Mouse (Mus musculus) limb, embryonic 11.5 days (tissue): ENCODE data around the gene Abhd16a. TPM values are rescaled to one million over a fixed set of nuclear protein-coding genes. Genes with fewer than 3 reads are reported as not detected.

Source experiments
- ATAC-seq: fragments of 200-750 bp; cut with Nextera tagmentation; 2 replicates; pipeline ENCODE4 v1.8.0; 2017; ENCODE audit warnings: low read depth; ENCODE audit not compliant: insufficient number of reproducible peaks, low FRiP score, low TSS enrichment
- DNase-seq: peaks from one replicate; pipeline ENCODE4 v3.0.0-alpha.2; 2015; ENCODE audit warnings: low spot score
- H3K27ac ChIP-seq: fragments of 300-500 bp; sonication (generic); replicated peaks from 2 replicates; pipeline ENCODE4 v1.5.1; 2014; ENCODE audit warnings: low read depth, mild to moderate bottlenecking, low read length
- H3K27me3 ChIP-seq: fragments of 300-500 bp; sonication (generic); 2 replicates; pipeline ENCODE4 v1.6.1; 2014; ENCODE audit warnings: mild to moderate bottlenecking, low read length, mixed read lengths; ENCODE audit not compliant: control insufficient read depth, insufficient read depth
- H3K36me3 ChIP-seq: fragments of 300-500 bp; sonication (generic); 2 replicates; pipeline ENCODE4 v1.6.1; 2014; ENCODE audit warnings: mild to moderate bottlenecking, low read length, moderate library complexity, mixed read lengths; ENCODE audit not compliant: control insufficient read depth, insufficient read depth
- H3K4me1 ChIP-seq: fragments of 300-500 bp; sonication (generic); 2 replicates; pipeline ENCODE4 v1.6.1; 2014; ENCODE audit warnings: low read length, mixed read lengths; ENCODE audit not compliant: control insufficient read depth, insufficient read depth
- H3K4me2 ChIP-seq: fragments of 300-500 bp; sonication (generic); 2 replicates; pipeline ENCODE4 v1.6.1; 2014; ENCODE audit warnings: low read depth, mild to moderate bottlenecking, moderate library complexity; ENCODE audit not compliant: severe bottlenecking
- H3K4me3 ChIP-seq: fragments of 300-500 bp; sonication (generic); 2 replicates; pipeline ENCODE4 v1.5.1; 2014; ENCODE audit warnings: low read depth, low read length
- H3K9ac ChIP-seq: fragments of 300-500 bp; sonication (generic); 2 replicates; pipeline ENCODE4 v1.6.1; 2014; ENCODE audit warnings: mild to moderate bottlenecking, low read length
- H3K9me3 ChIP-seq: fragments of 300-500 bp; sonication (generic); 2 replicates; pipeline ENCODE4 v1.6.1; 2016; ENCODE audit warnings: low read length; ENCODE audit not compliant: control insufficient read depth
- WGBS: fragments of 180-500 bp; shearing (Covaris S2); extraction: QIAGEN DNeasy Blood & Tissue Kit; methylation state at CpG from one replicate; pipeline ENCODE4 v1.1.7; 2014; 5-methylcytosine and 5-hydroxymethylcytosine counted together
- polyA plus RNA-seq: library from polyadenylated mRNA; unstranded; fragments of >200 nt; fragmentation: Nextera tagmentation; extraction: Ambion mirVana; gene quantifications from 2 replicates; pipeline ENCODE4 v1.2.1, GENCODE M21; 2014

Abhd16a gene
- polyA plus RNA-seq, 1 experiment from 2014 or later, result 46.9 TPM

- no peak overlapping the region for H3K9ac ChIP-seq
- no peaks in the 10 kb centered on the region for H3K9me3 ChIP-seq
- peaks cover 23% of the 10 kb centered on the region; the same call in 1 of the 2 replicates for H3K36me3 ChIP-seq
- WGBS, result 87% methylated on average over 11 of the region's 11 CpGs
- ATAC-seq (no peak), DNase-seq (no peak)
- H3K4me3 ChIP-seq, result no peak overlapping the region
- H3K4me2 ChIP-seq, result no peak overlapping the region
- H3K27ac ChIP-seq, result no peak overlapping the region
- H3K27me3 ChIP-seq, result no peaks in the 10 kb centered on the region
- H3K4me1 ChIP-seq, result 0 out of 2 replicates have a peak, but pooled peaks cover 2% of the 10 kb centered on the region
Measured at GRCm38 (mm10) chr17:35101161-35101560, 12.1 kb downstream of the Abhd16a start.

- peaks cover 16% of the 10 kb centered on the region; the same call in 1 of the 2 replicates for H3K36me3 ChIP-seq
- DNase-seq, result no peak
- 0 out of 2 replicates have a peak, but pooled peaks cover 2% of the 10 kb centered on the region for H3K4me1 ChIP-seq
- no peak for ATAC-seq
- no peaks in the 10 kb centered on the region for H3K9me3 ChIP-seq
- H3K4me2 ChIP-seq, result no peak overlapping the region
- H3K27me3 ChIP-seq, result no peaks in the 10 kb centered on the region
- 71% methylated on average over 7 of the region's 8 CpGs for WGBS
- H3K9ac ChIP-seq, result no peak overlapping the region
- no peak overlapping the region for H3K4me3 ChIP-seq
- H3K27ac ChIP-seq, result no peak overlapping the region
Measured at GRCm38 (mm10) chr17:35102299-35102698, 13.2 kb downstream of the Abhd16a start.

- Histone ChIP-seq H3K27me3 (no peaks in the 10 kb centered on the region), H3K36me3 (peaks cover 16% of the 10 kb centered on the region; the same call in 1 of the 2 replicates), H3K9ac (no peak overlapping the region), H3K4me1 (0 out of 2 replicates have a peak, but pooled peaks cover 2% of the 10 kb centered on the region), H3K4me3 (no peak overlapping the region), H3K9me3 (no peaks in the 10 kb centered on the region), H3K4me2 (no peak overlapping the region), H3K27ac (no peak overlapping the region)
- no peak for DNase-seq
- 70% methylated on average over 6 of the region's 6 CpGs for WGBS
- no peak for ATAC-seq
Measured at GRCm38 (mm10) chr17:35103221-35103690, 14.2 kb downstream of the Abhd16a start.

GRCm38 (mm10) chr17:35104079-35104478, 15.0 kb downstream of the Abhd16a start:
- Histone ChIP-seq H3K36me3 (peaks cover 15% of the 10 kb centered on the region; the same call in 1 of the 2 replicates), H3K9me3 (no peaks in the 10 kb centered on the region), H3K9ac (no peak overlapping the region), H3K27me3 (no peaks in the 10 kb centered on the region), H3K4me1 (0 out of 2 replicates have a peak, but pooled peaks cover 2% of the 10 kb centered on the region), H3K27ac (no peak overlapping the region), H3K4me3 (no peak overlapping the region), H3K4me2 (no peak overlapping the region)
- WGBS, result 92% methylated on average over 7 of the region's 7 CpGs
- DNase-seq (no peak), ATAC-seq (no peak)

GRCm38 (mm10) chr17:35104754-35105153, 15.7 kb downstream of the Abhd16a start:
- Histone ChIP-seq H3K27me3 (no peaks in the 10 kb centered on the region), H3K9ac (no peak overlapping the region), H3K36me3 (peaks cover 9% of the 10 kb centered on the region; the same call in 1 of the 2 replicates), H3K4me1 (0 out of 2 replicates have a peak, but pooled peaks cover 2% of the 10 kb centered on the region), H3K27ac (no peak overlapping the region), H3K4me3 (no peak overlapping the region), H3K9me3 (no peaks in the 10 kb centered on the region), H3K4me2 (no peak overlapping the region)
- 81% methylated on average over 6 of the region's 6 CpGs for WGBS
- ATAC-seq (no peak), DNase-seq (no peak)

DNA sequence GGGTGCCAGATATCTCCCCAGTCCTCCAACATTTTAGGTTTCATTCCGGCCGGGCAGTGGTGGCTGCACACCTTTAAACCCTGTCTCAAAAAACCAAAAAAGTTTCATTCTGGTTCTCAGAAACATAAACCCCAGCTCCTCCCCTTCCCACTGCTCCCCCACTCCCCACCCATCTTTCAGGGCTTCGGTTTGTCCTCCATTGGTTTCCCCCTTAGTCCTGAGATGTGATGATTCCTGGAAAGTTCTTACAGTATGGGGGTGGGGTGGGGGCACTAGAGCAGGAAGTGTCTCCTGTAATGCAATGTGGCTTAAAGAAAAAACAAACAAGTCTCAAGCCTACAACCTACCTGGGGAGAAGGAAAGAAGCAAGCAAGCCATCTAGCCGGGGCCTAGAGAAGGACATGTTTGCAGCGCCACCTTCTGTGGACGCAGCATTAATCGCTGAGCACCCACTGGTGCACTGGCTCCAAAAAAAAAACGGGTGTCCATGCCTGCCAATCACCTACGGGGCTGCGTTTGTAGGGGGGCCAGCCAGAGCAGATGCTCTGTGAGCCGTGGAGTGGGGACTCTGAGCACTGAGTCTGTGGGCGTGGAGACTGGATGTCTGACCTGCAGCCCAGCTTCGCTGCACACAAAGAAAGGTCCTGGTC, 16.8 kb downstream of the Abhd16a start:
- 0 out of 2 replicates have a peak, but pooled peaks cover 2% of the 10 kb centered on the region for H3K4me1 ChIP-seq
- peaks cover 5% of the 10 kb centered on the region; the same call in 1 of the 2 replicates for H3K36me3 ChIP-seq
- no peak overlapping the region for H3K4me3 ChIP-seq
- no peaks in the 10 kb centered on the region for H3K27me3 ChIP-seq
- H3K27ac ChIP-seq, result no peak overlapping the region
- WGBS, result 31% methylated on average over 13 of the region's 13 CpGs
- ATAC-seq (no peak), DNase-seq (peak; percentile 49)
- no peaks in the 10 kb centered on the region for H3K9me3 ChIP-seq
- no peak overlapping the region for H3K4me2 ChIP-seq
- no peak overlapping the region for H3K9ac ChIP-seq

GRCm38 (mm10) chr17:35106522-35106921, 17.5 kb downstream of the Abhd16a start:
- H3K4me3 ChIP-seq, result no peak overlapping the region
- no peaks in the 10 kb centered on the region for H3K27me3 ChIP-seq
- DNase-seq, result no peak
- H3K9ac ChIP-seq, result no peak overlapping the region
- H3K4me1 ChIP-seq, result 0 out of 2 replicates have a peak, but pooled peaks cover 2% of the 10 kb centered on the region
- H3K27ac ChIP-seq, result no peak overlapping the region
- ATAC-seq, result no peak
- peaks cover 3% of the 10 kb centered on the region; the same call in 1 of the 2 replicates for H3K36me3 ChIP-seq
- 80% methylated on average over 3 of the region's 3 CpGs for WGBS
- H3K4me2 ChIP-seq, result no peak overlapping the region
- no peaks in the 10 kb centered on the region for H3K9me3 ChIP-seq

DNA sequence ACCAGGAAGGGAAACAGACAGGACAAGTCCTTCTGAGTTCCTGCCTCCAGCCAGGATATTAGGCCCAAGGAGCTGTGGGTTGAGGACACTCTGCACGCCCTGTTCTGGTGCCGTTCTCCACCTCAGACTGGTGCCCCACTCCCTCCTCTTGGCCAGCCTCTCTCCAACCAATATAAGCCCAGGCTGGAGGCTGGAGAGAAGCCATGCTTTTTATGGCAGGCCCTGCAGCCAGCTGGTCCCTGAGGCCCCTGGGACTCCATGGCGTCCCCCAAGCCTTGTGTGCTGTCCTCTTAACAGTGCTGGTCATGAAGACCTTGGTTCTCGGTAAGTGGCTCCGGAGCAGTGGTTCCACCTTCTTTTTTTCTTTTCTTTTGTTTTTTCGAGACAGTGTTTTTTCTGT, 19.0 kb downstream of the Abhd16a start, which contains the start of gene Ly6g5c:
Gene Ly6g5c, plus strand, starts transcription at position 183 of the 400 bp plus-strand sequence.
- Histone ChIP-seq H3K27ac (no peak within 1 kb of the TSS), H3K36me3 (no peaks in the 10 kb centered on the region; the same call in 1 of the 2 replicates), H3K9me3 (no peaks in the 10 kb centered on the region), H3K4me2 (no peak within 1 kb of the TSS), H3K4me1 (0 out of 2 replicates have a peak, but pooled peaks cover 2% of the 10 kb centered on the region), H3K27me3 (no peaks in the 10 kb centered on the region), H3K9ac (no peak within 1 kb of the TSS), H3K4me3 (no peak within 1 kb of the TSS)
- 76% methylated on average over 6 of the region's 6 CpGs for WGBS
- DNase-seq, result no peak
- no peak for ATAC-seq
